Mouse (Mus musculus) heart, adult 8-10 months (tissue): ENCODE measurements around the gene Peli2. TPM values are rescaled to one million over a fixed set of nuclear protein-coding genes. Genes with fewer than 3 reads are reported as not detected.

ENCODE experiments used
- DNase-seq: peaks from one replicate; pipeline ENCODE4 v3.0.0; 2022; ENCODE audit warnings: low spot score
- total RNA-seq, 4 experiments: library from RNA; stranded (reverse); gene quantifications; 2 replicates each; pipeline ENCODE4 v1.2.4; 2022

Gene Peli2
- total RNA-seq, 4 experiments from 2014 or later: 19.1 to 22.9 (median 20.8) TPM

GRCm38 (mm10) chr14:48151554-48151953, 30.9 kb downstream of the Peli2 start:
- no peak for DNase-seq

DNA sequence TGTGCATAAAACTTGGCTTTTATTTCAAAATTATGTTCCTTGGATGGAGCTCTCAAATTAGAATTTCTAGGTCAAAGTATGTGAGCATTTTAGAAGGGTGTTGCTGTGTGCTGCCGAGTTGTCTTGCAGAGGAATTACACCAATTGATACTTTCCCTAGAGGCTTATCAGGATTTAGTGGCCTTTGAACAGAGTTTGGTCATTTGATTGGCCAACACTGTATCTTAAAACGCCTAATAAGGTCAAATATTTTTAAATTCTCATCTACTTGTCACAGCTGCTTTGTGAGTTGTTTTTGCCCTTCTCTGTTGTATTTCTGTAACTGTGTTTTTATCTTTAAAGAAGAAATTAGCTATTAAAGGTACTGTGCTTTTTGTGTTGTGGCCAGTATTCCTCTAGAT, 32.4 kb downstream of the Peli2 start:
- DNase-seq: no peak

- no peak for DNase-seq
Observed at GRCm38 (mm10) chr14:48153865-48154511, 33.4 kb downstream of the Peli2 start.

- no peak for DNase-seq
Observed at GRCm38 (mm10) chr14:48154641-48155040, 34.0 kb downstream of the Peli2 start.

- DNase-seq: no peak
Observed at GRCm38 (mm10) chr14:48155153-48155552, 34.5 kb downstream of the Peli2 start.

- DNase-seq: no peak
Observed at GRCm38 (mm10) chr14:48157085-48157484, 36.5 kb downstream of the Peli2 start.

GRCm38 (mm10) chr14:48157835-48158234, 37.2 kb downstream of the Peli2 start:
- no peak for DNase-seq

GRCm38 (mm10) chr14:48159401-48159800, 38.8 kb downstream of the Peli2 start:
- no peak for DNase-seq

DNA sequence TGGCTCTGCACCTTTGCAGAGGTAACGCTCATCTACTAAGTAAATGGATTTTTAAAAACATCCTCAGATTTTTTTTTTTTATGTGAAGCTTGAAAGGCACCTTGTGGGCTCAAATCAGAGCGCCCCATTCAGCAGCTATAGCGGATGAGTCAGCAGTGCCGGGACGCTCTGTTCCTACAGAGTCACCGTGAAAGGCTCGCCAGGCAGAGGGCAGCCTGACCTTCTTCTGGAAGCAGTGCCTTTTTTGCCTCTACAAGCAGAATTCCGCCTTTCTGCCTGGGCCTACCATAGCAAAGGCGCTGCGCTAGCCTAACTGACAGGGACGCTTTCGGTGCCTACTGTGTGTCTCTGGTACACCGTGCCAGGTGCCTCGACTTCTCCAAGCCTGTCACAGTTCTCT, 41.8 kb downstream of the Peli2 start:
- DNase-seq: no peak

DNA sequence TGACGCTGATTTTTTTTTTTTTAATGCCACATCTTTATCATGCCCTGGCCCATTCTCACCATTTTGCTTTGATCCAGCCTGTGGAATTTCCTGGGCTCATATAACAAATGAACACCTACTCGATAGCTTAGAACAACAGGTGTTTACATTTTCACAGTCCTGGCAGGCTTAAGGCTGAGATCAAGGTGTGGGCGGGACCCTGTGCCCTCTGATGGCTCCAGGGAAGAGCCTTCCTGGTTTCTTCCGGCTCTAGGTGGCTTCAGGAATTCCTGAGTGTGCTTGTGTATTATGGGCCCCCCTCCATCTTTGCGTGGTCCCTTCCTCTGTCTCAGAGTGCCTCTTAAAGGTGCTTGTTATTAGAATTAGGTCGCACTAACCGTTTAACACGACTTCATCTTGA, 44.3 kb downstream of the Peli2 start:
- DNase-seq: no peak

DNA sequence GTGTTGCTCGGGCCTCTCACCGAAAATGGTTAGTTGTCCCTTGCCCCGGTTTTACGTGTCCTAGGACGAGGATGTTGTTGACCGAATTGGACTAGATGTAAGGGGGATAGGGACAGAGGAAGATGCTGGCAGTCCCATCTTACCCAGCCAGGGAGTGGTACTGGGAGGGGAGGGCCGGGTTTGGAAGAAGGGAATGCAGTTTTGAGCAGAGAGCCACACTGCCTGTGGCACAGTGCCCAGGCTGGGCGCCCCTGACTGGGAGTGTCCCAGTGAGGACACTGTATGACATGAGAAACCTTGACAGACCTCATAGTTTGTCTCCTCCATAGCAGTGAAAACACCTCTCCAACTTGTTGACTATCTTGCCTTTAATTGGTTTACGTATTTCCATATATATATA, 45.8 kb downstream of the Peli2 start:
- DNase-seq: no peak

DNA sequence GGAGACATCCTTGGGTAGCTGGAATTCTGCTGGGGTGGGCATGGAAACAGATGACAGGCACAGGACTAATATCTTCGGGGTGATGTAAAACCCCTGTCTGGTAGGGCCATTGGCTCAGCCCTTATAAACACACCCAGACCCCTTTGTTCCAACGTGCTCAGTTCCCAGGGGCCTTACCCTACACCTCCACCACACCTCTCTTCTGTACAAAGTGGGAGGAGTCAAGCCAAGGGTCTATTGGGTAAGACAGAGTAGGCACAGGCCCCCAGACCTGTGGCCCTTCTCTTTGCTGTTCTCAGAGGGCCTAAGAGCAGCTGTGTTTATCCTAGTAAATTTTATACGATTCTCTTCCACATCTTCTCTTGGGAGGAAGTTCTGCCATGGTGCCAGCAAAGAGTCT, 46.4 kb downstream of the Peli2 start:
- DNase-seq: no peak

GRCm38 (mm10) chr14:48168116-48168515, 47.5 kb downstream of the Peli2 start:
- no peak for DNase-seq

- DNase-seq: peak; percentile 23
Observed at GRCm38 (mm10) chr14:48169970-48170369, 49.3 kb downstream of the Peli2 start.

DNA sequence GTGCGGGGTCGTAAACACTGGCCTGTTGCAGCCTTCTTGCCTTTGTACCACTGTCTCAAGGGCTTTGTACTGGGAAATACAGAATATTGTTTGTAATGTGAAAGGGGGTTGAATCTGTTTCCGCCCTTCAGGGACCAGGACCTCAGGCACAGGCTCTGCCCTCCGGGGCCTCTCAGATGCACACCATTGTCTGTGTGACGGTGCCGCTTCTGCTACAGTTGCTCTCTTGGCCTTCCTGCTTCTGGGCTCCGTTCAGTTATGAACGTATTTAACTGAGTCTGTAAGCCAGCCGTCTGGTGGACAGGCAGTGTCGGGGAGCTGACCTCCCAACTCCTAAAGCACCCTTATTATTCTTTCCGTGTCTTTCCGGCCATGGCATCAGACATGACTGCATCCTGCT, 50.6 kb downstream of the Peli2 start:
- DNase-seq: no peak

DNA sequence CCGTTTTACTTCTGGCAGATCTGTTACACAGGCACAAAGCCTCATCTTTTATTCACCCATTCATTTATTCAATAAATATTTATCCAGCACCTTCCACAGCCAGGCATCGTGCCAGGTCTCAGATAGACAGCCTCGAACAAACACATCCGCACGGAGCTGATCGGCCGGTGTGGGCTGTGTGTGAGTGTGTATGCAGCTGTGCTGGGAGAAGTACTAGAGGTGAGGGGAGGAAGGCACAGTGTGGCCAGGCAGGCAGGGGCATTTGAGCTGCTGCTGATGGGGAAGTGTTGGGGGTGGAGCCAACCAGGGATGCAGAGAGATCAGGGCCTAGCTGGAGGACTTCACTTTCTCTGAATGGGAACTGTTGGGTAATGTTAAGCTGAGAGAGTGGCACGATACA, 51.4 kb downstream of the Peli2 start:
- no peak for DNase-seq

DNA sequence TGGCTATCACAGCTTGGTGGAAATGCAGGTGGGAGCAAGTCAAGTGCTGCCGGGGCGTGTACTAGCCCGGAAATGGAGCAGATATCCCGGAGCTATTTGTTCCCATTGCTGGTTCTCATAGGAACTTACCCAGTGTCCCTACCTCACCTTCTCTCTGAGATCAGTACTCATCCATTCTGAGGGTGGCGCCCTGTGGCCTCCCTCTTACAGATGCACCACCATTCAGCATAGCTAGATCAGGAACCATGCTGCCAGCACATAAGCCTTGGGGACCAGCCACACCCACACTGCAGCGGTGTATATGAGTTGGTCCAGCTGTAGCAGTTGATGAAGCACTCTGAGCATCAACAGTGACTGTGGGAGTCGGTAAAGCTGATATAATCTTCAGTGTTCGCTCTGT, 52.3 kb downstream of the Peli2 start:
- DNase-seq: no peak

- DNase-seq: no peak
Observed at GRCm38 (mm10) chr14:48173840-48174239, 53.2 kb downstream of the Peli2 start.

- DNase-seq: no peak
Observed at GRCm38 (mm10) chr14:48174356-48174755, 53.7 kb downstream of the Peli2 start.

GRCm38 (mm10) chr14:48175115-48175514, 54.5 kb downstream of the Peli2 start:
- no peak for DNase-seq

DNA sequence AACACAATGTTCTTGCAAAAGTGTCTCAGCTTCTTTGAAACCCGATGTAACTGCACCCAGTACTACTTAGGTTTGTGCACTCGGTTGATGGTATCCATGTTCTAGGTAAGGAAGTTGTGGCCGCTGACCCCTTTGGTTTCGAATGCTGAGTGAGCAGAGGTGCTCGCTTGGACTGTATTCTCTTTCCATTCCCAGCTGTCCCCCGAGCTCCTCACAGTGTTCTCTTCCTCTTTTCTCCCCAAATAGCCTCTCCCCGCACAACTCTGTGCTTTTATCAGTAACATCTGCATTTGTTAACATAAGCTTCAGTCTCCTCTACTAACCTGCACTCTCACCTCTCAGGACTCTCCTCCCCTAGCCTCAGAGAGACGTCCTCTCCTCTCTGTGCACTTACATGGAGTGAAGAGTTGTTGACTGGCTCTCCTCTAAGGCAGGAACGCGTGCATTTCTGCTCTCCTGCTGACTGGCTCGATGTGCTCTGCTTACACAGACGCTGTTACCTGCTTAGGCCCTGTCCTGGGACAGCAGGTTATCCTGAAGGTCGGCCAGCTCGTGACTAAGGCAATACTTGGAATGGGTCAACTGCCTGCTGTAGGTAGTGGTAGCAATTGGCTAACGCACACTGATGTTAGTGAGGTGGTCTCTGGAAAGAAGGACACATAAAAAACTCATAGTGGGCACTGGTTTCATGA, 57.8 kb downstream of the Peli2 start:
- no peak for DNase-seq

- no peak for DNase-seq
Observed at GRCm38 (mm10) chr14:48179021-48179420, 58.4 kb downstream of the Peli2 start.

DNA sequence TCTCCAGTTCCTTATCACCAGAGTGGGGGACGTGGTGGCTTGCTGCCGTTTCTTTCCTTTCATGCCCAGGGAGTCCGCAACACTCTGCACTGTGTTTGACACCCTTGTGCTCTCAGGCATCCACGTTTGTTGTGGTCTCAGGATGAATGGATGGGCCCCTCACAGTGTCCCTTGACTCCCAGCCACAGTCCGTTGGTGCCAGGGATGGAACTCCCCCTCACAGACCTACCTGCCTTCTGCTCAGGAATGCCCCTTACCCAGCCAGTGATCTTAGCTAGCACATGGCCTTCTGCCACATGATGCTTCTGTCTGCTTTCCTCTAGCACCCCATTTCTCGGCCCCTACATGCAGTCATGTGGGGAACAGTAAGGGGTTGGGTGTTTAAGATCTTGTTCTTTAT, 65.7 kb downstream of the Peli2 start:
- DNase-seq: no peak

DNA sequence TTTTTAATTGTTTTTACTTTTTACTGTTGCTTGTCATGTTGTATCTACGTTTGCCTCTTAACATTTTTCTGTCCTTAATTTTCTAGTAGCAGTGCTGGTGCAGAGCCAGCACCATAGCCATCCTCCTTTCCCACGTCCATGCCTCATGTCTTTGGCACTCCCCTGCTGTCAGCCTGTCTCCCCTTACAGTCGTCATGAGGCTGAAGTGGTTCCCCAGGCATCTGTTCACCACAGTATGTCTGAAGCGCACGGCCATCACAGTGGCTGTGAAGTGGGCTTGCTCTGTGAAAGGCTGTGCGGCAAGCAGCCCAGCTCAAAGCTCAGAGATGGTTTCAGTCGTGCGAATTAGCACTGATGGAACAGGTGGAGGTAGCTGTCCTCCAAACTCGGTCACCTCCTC, 66.5 kb downstream of the Peli2 start:
- no peak for DNase-seq
